Mouse (Mus musculus) kidney, adult 8-10 months (tissue): ENCODE data around the gene Mrps9.
"Not testable (repeated sequence)": the region's sequence is repeated elsewhere in the genome, so short reads cannot be mapped to it uniquely, and the experiment has no call there.

Source experiments
- DNase-seq, 2 experiments: peaks; one replicate each; pipeline ENCODE4 v3.0.0; 2022

Mrps9 gene

GRCm38 (mm10) chr1:42850663-42851397 is at the start of gene Mrps9:
Gene Mrps9, plus strand, starts transcription at chr1:42851233.
- DNase-seq: peak; percentile 97 to 98

- no peak for DNase-seq
Measured at GRCm38 (mm10) chr1:42813301-42813845, 37.7 kb upstream of the Mrps9 start.

- DNase-seq: no peak
Measured at GRCm38 (mm10) chr1:42814798-42815619, 36.0 kb upstream of the Mrps9 start.

GRCm38 (mm10) chr1:42851398-42851767 is 350 bp downstream of the Mrps9 start:
- no peak for DNase-seq

GRCm38 (mm10) chr1:42851810-42852209 is 777 bp downstream of the Mrps9 start:
- no peak for DNase-seq

DNA sequence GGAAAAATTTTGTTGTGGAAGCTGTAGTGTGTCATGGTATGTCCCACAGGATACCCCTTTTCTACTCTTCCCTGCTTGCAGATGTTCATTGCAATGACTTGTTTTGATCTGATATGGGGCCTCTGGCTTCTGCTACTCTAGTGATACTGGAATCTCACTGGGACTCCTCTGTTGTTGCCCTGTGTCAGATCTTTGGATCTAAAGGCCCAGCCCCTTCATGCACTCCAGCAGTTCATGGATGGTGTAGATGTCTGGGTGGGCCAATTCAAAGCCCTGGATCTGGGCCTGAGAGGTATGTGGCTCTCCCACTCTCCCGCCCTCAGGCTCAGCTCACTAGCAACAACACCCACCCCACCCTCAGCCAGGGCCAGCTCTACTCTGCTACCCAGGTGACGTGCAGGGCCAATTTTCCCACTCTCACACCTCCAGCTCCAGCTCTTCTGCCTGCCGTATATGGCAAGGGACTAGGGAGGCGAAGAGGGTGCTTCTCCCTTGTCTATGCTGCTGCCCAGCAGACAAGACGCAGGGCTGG is 13.8 kb downstream of the Mrps9 start:
- DNase-seq: no peak

GRCm38 (mm10) chr1:42865336-42865939 is 14.4 kb downstream of the Mrps9 start:
- DNase-seq: no peak

DNA sequence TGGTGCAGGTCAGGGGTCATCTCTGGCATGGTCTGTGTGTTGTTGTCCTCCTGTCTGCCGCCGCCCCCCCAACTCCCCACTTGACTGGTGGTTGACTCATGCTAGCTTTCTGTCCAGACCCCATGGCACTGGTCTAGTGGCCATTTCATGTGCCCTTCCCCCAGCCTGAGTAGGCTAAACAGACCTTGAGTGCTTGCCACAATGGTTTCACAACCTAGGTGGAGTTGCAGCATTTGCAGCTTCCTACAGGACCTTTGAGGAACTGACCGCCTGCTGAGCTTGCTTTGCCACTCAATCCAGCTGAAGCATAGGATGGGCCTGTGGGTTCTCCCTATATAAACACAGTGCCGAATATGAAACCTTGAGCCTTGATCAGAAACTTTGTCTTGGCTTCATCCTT is 15.0 kb downstream of the Mrps9 start:
- no peak for DNase-seq

GRCm38 (mm10) chr1:42867188-42867587 is 16.2 kb downstream of the Mrps9 start:
- no peak for DNase-seq

GRCm38 (mm10) chr1:42874174-42874573 is 23.1 kb downstream of the Mrps9 start:
- DNase-seq: no peak

GRCm38 (mm10) chr1:42875271-42875670 is 24.2 kb downstream of the Mrps9 start:
- DNase-seq: no peak

- DNase-seq: no peak
Measured at GRCm38 (mm10) chr1:42876463-42877093, 25.5 kb downstream of the Mrps9 start.

- no peak for DNase-seq
Measured at GRCm38 (mm10) chr1:42877264-42877663, 26.2 kb downstream of the Mrps9 start.

- no peak for DNase-seq
Measured at GRCm38 (mm10) chr1:42878851-42879250, 27.8 kb downstream of the Mrps9 start.

DNA sequence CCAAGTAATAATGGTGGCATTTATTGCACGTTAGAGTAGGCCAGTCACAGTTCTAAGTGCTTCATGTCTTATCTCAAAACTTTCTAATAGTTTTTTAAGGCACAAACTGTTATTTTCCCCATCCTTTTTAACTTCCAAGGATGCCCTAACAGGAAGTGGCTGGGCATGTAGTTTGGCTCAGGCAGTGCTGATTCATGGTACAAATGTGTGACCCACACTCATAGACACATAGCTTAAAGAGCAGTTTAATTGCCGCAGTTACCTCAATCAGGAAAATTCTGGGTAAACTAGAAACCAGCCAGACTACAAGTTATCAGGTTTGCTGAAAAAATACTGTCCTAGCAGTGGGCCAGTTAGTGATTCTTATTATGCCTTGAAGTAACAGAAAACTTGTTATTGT is 31.2 kb downstream of the Mrps9 start:
- no peak for DNase-seq

- DNase-seq: not testable (repeated sequence)
Measured at GRCm38 (mm10) chr1:42883418-42883817, 32.4 kb downstream of the Mrps9 start.

- DNase-seq: no peak
Measured at GRCm38 (mm10) chr1:42887835-42888234, 36.8 kb downstream of the Mrps9 start.

DNA sequence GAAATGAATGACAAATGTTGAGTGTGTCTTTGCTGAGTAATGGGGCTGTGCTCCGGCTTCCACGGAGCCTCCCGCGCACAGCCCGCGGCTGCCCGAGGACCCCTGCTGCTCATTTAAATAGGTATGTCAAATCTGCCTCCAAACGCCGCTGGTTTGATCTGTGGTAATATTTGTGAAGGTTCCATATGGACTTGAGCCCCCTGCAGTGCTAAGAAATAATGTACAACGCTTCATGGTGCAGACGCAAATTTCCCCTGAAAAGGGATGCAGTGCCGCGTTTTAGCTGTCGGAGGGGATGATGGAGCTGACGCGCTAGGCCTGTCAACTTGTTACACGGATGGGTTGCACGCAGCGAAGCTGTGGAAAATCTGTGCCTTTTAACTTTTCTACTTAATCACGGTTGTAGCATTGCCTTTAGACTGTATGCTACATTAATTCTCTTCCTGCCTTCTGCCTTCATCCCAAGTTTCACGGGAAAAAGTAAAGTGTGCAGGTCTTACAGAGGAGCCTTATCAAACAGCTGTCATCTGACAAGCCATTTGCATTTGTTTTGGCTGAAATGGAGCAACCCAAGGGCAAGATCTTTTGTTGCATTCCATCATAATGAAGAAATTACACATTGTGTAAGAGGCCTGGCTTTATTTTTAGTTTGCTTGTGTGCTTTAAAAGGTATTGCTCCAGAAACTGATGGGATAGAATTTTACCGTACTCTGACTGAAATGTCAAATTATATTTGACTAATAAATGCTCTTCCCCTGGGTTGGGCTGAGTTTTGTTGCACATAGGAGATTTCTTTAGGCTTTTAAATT is 37.7 kb downstream of the Mrps9 start:
- DNase-seq: no peak

DNA sequence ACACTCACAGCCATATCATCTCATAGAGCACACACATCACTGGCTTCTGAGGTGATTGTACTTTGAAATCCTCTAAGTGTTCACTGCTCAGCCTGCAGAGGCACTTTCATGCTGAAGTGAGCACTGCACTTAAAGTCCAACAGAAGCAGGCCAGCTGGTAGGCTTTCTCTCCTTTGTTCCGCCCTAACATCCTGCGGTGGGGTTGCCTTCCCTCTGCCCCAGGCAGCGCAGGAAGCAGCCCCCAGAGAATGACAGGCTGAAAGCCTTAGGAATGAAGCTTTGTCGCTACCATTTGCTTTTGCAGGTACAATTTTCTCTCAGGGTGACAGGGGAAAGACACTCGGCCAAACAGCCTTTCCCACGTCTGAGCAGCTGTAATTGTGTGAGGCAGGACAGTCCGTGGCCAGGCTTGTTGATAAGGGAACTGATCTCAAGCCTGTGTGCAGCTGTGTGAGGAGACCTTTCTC is 38.4 kb downstream of the Mrps9 start:
- no peak for DNase-seq

DNA sequence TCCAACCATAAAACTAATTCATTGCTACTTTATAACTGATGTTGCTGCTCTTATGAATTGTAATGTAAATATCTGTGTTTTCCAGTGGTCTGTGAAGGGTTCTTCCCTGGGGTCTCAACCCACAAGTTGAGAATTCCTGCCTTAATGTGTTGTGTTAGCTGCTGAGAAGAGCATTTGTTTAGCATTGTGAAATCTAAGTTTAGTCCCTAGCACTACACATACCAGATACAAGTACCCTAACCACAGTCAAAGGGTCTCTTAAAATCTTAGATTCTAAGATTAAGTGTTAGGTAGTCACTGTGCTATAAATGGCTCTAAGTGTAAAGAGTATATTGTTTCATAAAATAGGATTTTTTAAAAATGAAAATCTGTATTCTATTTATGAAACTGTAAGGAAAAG is 43.7 kb downstream of the Mrps9 start:
- DNase-seq: no peak

DNA sequence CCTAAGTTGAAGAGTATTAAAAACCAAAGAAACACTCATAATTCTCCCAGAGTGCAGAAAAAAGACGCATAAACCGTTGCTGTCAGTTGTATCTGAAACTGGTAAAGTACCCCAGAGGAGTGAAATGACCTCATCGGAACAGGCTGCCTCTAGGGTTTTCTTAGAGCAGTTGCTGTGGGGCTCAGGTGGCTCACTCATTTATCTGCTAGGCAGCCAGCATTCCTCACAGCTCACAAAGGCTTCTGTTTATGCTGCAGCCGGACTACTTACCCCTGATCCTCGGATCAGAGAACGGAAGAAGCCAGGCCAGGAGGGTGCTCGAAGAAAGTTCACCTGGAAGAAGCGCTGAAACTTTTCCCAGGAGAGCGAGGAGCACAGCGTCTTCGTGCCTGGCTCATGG is 54.1 kb downstream of the Mrps9 start:
- DNase-seq: no peak

GRCm38 (mm10) chr1:42906696-42907095 is 55.7 kb downstream of the Mrps9 start:
- no peak for DNase-seq
